ENCODE assay signal across 20 mouse cellular contexts in genomic region chr9:102942221-102942620, GRCm38 (mm10). TPM values are rescaled to one million over a fixed set of nuclear protein-coding genes. Genes with fewer than 3 reads are reported as not detected.
A peak's percentile ranks its signal among the peaks of the same experiment; 100 is the strongest.
DNase-seq lines count a peak whose midpoint lies in the region; ATAC-seq and TF ChIP-seq lines count a peak whose summit lies in the region.
"Had no signal": no experiment of that assay in that cellular context is flagged by ENCODE, and none has a peak within 500 bp of the region (broad histone marks: within the 10 kb centered on the region; RNA-seq: fewer than 3 reads in every experiment).

No protein-coding gene starts in this region.

- intact Hi-C loops in left cerebral cortex, postnatal 36 days (cut with DNase I): no loop called here

- H3K36me3 ChIP-seq in hindbrain, embryonic 15.5 days: no peaks in the 10 kb centered on the region
- no peaks in the 10 kb centered on the region for H3K36me3 ChIP-seq in hindbrain, embryonic 10.5 days
- no peaks in the 10 kb centered on the region for H3K36me3 ChIP-seq in limb, embryonic 14.5 days (ENCODE audit: control insufficient read depth, insufficient read depth, low read length)
- H3K36me3 ChIP-seq: midbrain, embryonic 12.5 days had no signal

- no peak for DNase-seq in hindbrain, embryonic 10.5 days (ENCODE audit: low spot score)
- peak; percentile 9 for DNase-seq in lung, postnatal 36 days
- no peak for DNase-seq in lung, postnatal 4 days
- peak; percentile 32 for DNase-seq in brain, embryonic 14.5 days (ENCODE audit: low read depth)
- peak; percentile 30 for DNase-seq in limb, embryonic 14.5 days (ENCODE audit: low spot score)
- DNase-seq in left cerebral cortex, postnatal 36 days (ENCODE audit: low spot score in 2 of 2): no peak
- DNase-seq: adrenal gland, adult 8-10 months; cerebellum, adult 9-11 months; gastrocnemius, postnatal 10 days; heart, adult 2 months; heart, postnatal 4 days; kidney, adult 11 months; lung, adult 18-20 months; right cerebral cortex, postnatal 4 days had no signal

- no peak for TF ChIP-seq POLR2A in brain, embryonic 14.5 days (IDR thresholded peaks at IDR 0.05; ENCODE audit: borderline replicate concordance, extremely low read depth, insufficient read depth, insufficient read length, poor library complexity, severe bottlenecking)
- TF ChIP-seq POLR2A in limb, embryonic 14.5 days (IDR thresholded peaks at IDR 0.05; ENCODE audit: borderline replicate concordance, extremely low read depth, insufficient read depth, insufficient read length): no peak

- H3K4me2 ChIP-seq in hindbrain, embryonic 15.5 days: no peak overlapping the region
- H3K4me2 ChIP-seq in limb, embryonic 14.5 days (replicated peaks; ENCODE audit: low read depth, low read length, severe bottlenecking): no peak overlapping the region
- H3K4me2 ChIP-seq: forebrain, embryonic 13.5 days; liver, embryonic 11.5 days; midbrain, embryonic 12.5 days had no signal

- H3K27ac ChIP-seq in hindbrain, embryonic 15.5 days (replicated peaks): 0 out of 2 replicates have a peak overlapping the region, but pooled peaks have one; percentile 2
- H3K27ac ChIP-seq in hindbrain, embryonic 10.5 days: no peak overlapping the region
- H3K27ac ChIP-seq in limb, embryonic 14.5 days (replicated peaks; ENCODE audit: low read depth, low read length): no peak overlapping the region
- H3K27ac ChIP-seq: forebrain, embryonic 13.5 days; heart, adult 2 months; macrophage; midbrain, embryonic 12.5 days had no signal

- H3K9ac ChIP-seq in hindbrain, embryonic 15.5 days: no peak overlapping the region
- H3K9ac ChIP-seq in limb, embryonic 14.5 days (ENCODE audit: low read depth, low read length, severe bottlenecking): no peak overlapping the region
- H3K9ac ChIP-seq: forebrain, embryonic 13.5 days; midbrain, embryonic 12.5 days had no signal

- no peaks in the 10 kb centered on the region for H3K9me3 ChIP-seq in hindbrain, embryonic 15.5 days
- H3K9me3 ChIP-seq in hindbrain, embryonic 10.5 days: no peaks in the 10 kb centered on the region
- no peaks in the 10 kb centered on the region for H3K9me3 ChIP-seq in limb, embryonic 14.5 days (ENCODE audit: control insufficient read depth, low read length)
- H3K9me3 ChIP-seq: forebrain, embryonic 13.5 days; midbrain, embryonic 12.5 days had no signal

- no peaks in the 10 kb centered on the region for H3K27me3 ChIP-seq in hindbrain, embryonic 15.5 days
- no peaks in the 10 kb centered on the region for H3K27me3 ChIP-seq in hindbrain, embryonic 10.5 days (ENCODE audit: insufficient read depth, poor library complexity, severe bottlenecking)
- H3K27me3 ChIP-seq in limb, embryonic 14.5 days (ENCODE audit: control insufficient read depth, insufficient read depth, low read length): no peaks in the 10 kb centered on the region
- H3K27me3 ChIP-seq: forebrain, embryonic 13.5 days; midbrain, embryonic 12.5 days had no signal

- H3K4me3 ChIP-seq in hindbrain, embryonic 15.5 days: no peak overlapping the region
- no peak overlapping the region for H3K4me3 ChIP-seq in hindbrain, embryonic 10.5 days
- no peak overlapping the region for H3K4me3 ChIP-seq in limb, embryonic 14.5 days (replicated peaks; ENCODE audit: low read length)
- H3K4me3 ChIP-seq: erythroblast, embryonic 14.5 days; forebrain, embryonic 13.5 days; heart, adult 2 months; midbrain, embryonic 12.5 days had no signal

- no peak for TF ChIP-seq CTCF in brain, embryonic 14.5 days (IDR thresholded peaks at IDR 0.05; ENCODE audit: borderline replicate concordance, extremely low read depth, insufficient read depth, insufficient read length)

- no peaks in the 10 kb centered on the region for H3K4me1 ChIP-seq in hindbrain, embryonic 15.5 days (replicated peaks)
- 0 out of 2 replicates have a peak, but pooled peaks cover 5% of the 10 kb centered on the region for H3K4me1 ChIP-seq in hindbrain, embryonic 10.5 days (replicated peaks)
- H3K4me1 ChIP-seq in limb, embryonic 14.5 days (ENCODE audit: control insufficient read depth, insufficient read depth, low read length): no peaks in the 10 kb centered on the region
- H3K4me1 ChIP-seq: forebrain, embryonic 13.5 days; midbrain, embryonic 12.5 days had no signal

- no peak for ATAC-seq in hindbrain, embryonic 15.5 days (ENCODE audit: low FRiP score, low read depth)
- ATAC-seq in limb, embryonic 14.5 days (ENCODE audit: low FRiP score, low read depth): no peak
- ATAC-seq: forebrain, embryonic 13.5 days had no signal

- WGBS in hindbrain, embryonic 15.5 days: 75% methylated on average over 4 of the region's 4 CpGs
- 78% methylated on average over 4 of the region's 4 CpGs for WGBS in hindbrain, embryonic 10.5 days
- WGBS in limb, embryonic 14.5 days: 63% methylated on average over 4 of the region's 4 CpGs

RNA-seq across cellular contexts. Expression of gene Slco2a1, which starts 46.3 kb away (rescaled TPM):
- polyA plus RNA-seq in hindbrain, embryonic 15.5 days (2015; fragmentation: Nextera tagmentation; extraction: Ambion mirVana): 2.7 and 3.3 TPM in 2 replicates
- 0.44 and 0.45 TPM in 2 replicates for polyA plus RNA-seq in hindbrain, embryonic 10.5 days (2016; fragmentation: Nextera tagmentation; extraction: Ambion mirVana)
- polyA plus RNA-seq in brain, embryonic 14.5 days (2012; rRNA removed): 1.2 and 1.9 TPM in 2 replicates
- 5.1 and 7.0 TPM in 2 replicates for polyA plus RNA-seq in limb, embryonic 14.5 days (2012; rRNA removed)
- polyA plus RNA-seq in limb, embryonic 14.5 days (2014; fragmentation: Nextera tagmentation; extraction: Ambion mirVana): 5.9 and 7.2 TPM in 2 replicates
- total RNA-seq in left cerebral cortex, postnatal 36 days (2021): under 1 TPM; 0.63 to 0.76 TPM
- polyA plus RNA-seq: macrophage had no signal

Comparison
In these comparisons a context has a peak if more than half of its experiments do, and no peak if none do; other contexts are left out.
1. DNase-seq: peak in lung, postnatal 36 days (single experiment), brain, embryonic 14.5 days (single experiment) and limb, embryonic 14.5 days (single experiment); none in hindbrain, embryonic 10.5 days (single experiment), lung, postnatal 4 days (0 of 2) and left cerebral cortex, postnatal 36 days (0 of 2).